Mouse (Mus musculus) C2C12 (cell line): ENCODE measurements around the gene Ubald2. TPM values are rescaled to one million over a fixed set of nuclear protein-coding genes. Genes with fewer than 3 reads are reported as not detected.

Experiments used
- H3K27me3 ChIP-seq: one replicate; pipeline ENCODE4 v1.6.1; 2011; ENCODE audit not compliant: control insufficient read depth, insufficient read depth, insufficient read length
- H3K36me3 ChIP-seq: one replicate; pipeline ENCODE4 v1.6.1; 2011; ENCODE audit not compliant: control insufficient read depth, insufficient read depth
- H3K4me3 ChIP-seq: one replicate; pipeline ENCODE4 v1.5.1; 2011; ENCODE audit warnings: mild to moderate bottlenecking, control low read depth; ENCODE audit not compliant: poor library complexity, insufficient read depth, severe bottlenecking
- H3K79me2 ChIP-seq: one replicate; pipeline ENCODE4 v1.6.1; 2011; ENCODE audit not compliant: control insufficient read depth, insufficient read depth
- H3K79me3 ChIP-seq: one replicate; pipeline ENCODE4 v1.6.1; 2011; ENCODE audit warnings: low read depth, control low read depth
- H3ac ChIP-seq: one replicate; pipeline ENCODE3; 2011; ENCODE audit warnings: low read depth; ENCODE audit not compliant: control insufficient read depth, insufficient read length
- CEBPB ChIP-seq: IDR thresholded peaks from one replicate; pipeline ENCODE4 v1.6.1; 2011; ENCODE audit warnings: low read depth, mild to moderate bottlenecking, control low read depth, moderate library complexity
- CTCF ChIP-seq: IDR thresholded peaks from one replicate; pipeline ENCODE4 v1.5.1; 2011; ENCODE audit not compliant: control insufficient read depth, insufficient read depth, insufficient read length
- FOSL1 ChIP-seq: IDR thresholded peaks from one replicate; pipeline ENCODE4 v1.8.0; 2011; ENCODE audit warnings: mild to moderate bottlenecking, low read length; ENCODE audit not compliant: poor library complexity, insufficient read depth, severe bottlenecking
- MAX ChIP-seq: IDR thresholded peaks from one replicate; pipeline ENCODE4 v1.6.1; 2011; ENCODE audit warnings: mild to moderate bottlenecking, control low read depth
- MYOD1 ChIP-seq: IDR thresholded peaks from one replicate; pipeline ENCODE4 v1.6.1; 2011; ENCODE audit warnings: low read depth; ENCODE audit not compliant: control insufficient read depth, insufficient read length
- MYOG ChIP-seq: IDR thresholded peaks from one replicate; pipeline ENCODE4 v1.6.1; 2011; ENCODE audit not compliant: control insufficient read depth, insufficient read length; ENCODE audit errors: extremely low read depth
- USF1 ChIP-seq: IDR thresholded peaks from one replicate; pipeline ENCODE4 v1.6.1; 2011; ENCODE audit warnings: low read depth, mild to moderate bottlenecking, control low read depth, moderate library complexity
- polyA plus RNA-seq: library from polyadenylated mRNA; unstranded; fragments of >200 nt; fragmentation: generic; extraction: Trizol; gene quantifications from one replicate; pipeline ENCODE4 v1.2.1, GENCODE M21; 2012; ENCODE audit warnings: missing spikeins

Ubald2 gene
- polyA plus RNA-seq, 1 experiment = 126 TPM

- Histone ChIP-seq H3K79me3 (no peaks in the 10 kb centered on the region), H3K36me3 (peaks cover 5% of the 10 kb centered on the region), H3K4me3 (no peak overlapping the region), H3K27me3 (peaks cover 7% of the 10 kb centered on the region), H3ac (no peak overlapping the region), H3K79me2 (no peaks in the 10 kb centered on the region)
- no peak for TF ChIP-seq MYOG
Observed at GRCm38 (mm10) chr11:116443935-116444334, 10.0 kb downstream of the Ubald2 start.

GRCm38 (mm10) chr11:116445596-116446307 is 11.9 kb downstream of the Ubald2 start:
- TF ChIP-seq MAX (no peak), CTCF (peak; percentile 89)
- Histone ChIP-seq H3K79me3 (no peaks in the 10 kb centered on the region), H3K4me3 (no peak overlapping the region), H3K27me3 (peaks cover 7% of the 10 kb centered on the region), H3K79me2 (no peaks in the 10 kb centered on the region), H3ac (no peak overlapping the region), H3K36me3 (no peaks in the 10 kb centered on the region)

GRCm38 (mm10) chr11:116446308-116446887 is 12.5 kb downstream of the Ubald2 start:
- no peak for TF ChIP-seq CTCF
- no peaks in the 10 kb centered on the region for H3K79me3 ChIP-seq
- no peaks in the 10 kb centered on the region for H3K36me3 ChIP-seq
- no peak overlapping the region for H3K4me3 ChIP-seq
- no peak overlapping the region for H3ac ChIP-seq
- H3K27me3 ChIP-seq = peaks cover 7% of the 10 kb centered on the region
- no peaks in the 10 kb centered on the region for H3K79me2 ChIP-seq

- H3ac ChIP-seq = peak overlapping the region; percentile 10
Observed at GRCm38 (mm10) chr11:116447822-116448221, 13.9 kb downstream of the Ubald2 start.

GRCm38 (mm10) chr11:116449341-116449740 is 15.4 kb downstream of the Ubald2 start:
- H3K4me3 ChIP-seq = no peak overlapping the region
- H3K36me3 ChIP-seq = no peaks in the 10 kb centered on the region
- peaks cover 7% of the 10 kb centered on the region for H3K27me3 ChIP-seq
- no peaks in the 10 kb centered on the region for H3K79me2 ChIP-seq
- H3ac ChIP-seq = no peak overlapping the region
- TF ChIP-seq MYOD1 (no peak), FOSL1 (no peak), USF1 (no peak), MYOG (no peak), CEBPB (no peak), MAX (no peak), CTCF (no peak)
- no peaks in the 10 kb centered on the region for H3K79me3 ChIP-seq

More at GRCm38 (mm10) chr11:116447822-116448221, 13.9 kb downstream of the Ubald2 start:
- Histone ChIP-seq H3K4me3 (no peak overlapping the region), H3K79me2 (no peaks in the 10 kb centered on the region), H3K79me3 (no peaks in the 10 kb centered on the region), H3K36me3 (no peaks in the 10 kb centered on the region), H3K27me3 (peaks cover 7% of the 10 kb centered on the region)
- TF ChIP-seq CEBPB (no peak), CTCF (peak; percentile 48)

GRCm38 (mm10) chr11:116453889-116454288 is 20.0 kb downstream of the Ubald2 start:
- H3K36me3 ChIP-seq = no peaks in the 10 kb centered on the region
- H3K4me3 ChIP-seq = no peak overlapping the region
- H3K79me3 ChIP-seq = no peaks in the 10 kb centered on the region
- no peaks in the 10 kb centered on the region for H3K79me2 ChIP-seq
- H3K27me3 ChIP-seq = peaks cover 18% of the 10 kb centered on the region
- no peak overlapping the region for H3ac ChIP-seq
- no peak for TF ChIP-seq FOSL1
- no peak for TF ChIP-seq CTCF
- TF ChIP-seq CEBPB = no peak
- no peak for TF ChIP-seq USF1
- no peak for TF ChIP-seq MYOD1
- no peak for TF ChIP-seq MYOG
- no peak for TF ChIP-seq MAX

GRCm38 (mm10) chr11:116456234-116456633 is 22.3 kb downstream of the Ubald2 start:
- Histone ChIP-seq H3K79me3 (no peaks in the 10 kb centered on the region), H3ac (no peak overlapping the region), H3K79me2 (no peaks in the 10 kb centered on the region), H3K36me3 (no peaks in the 10 kb centered on the region), H3K27me3 (peaks cover 18% of the 10 kb centered on the region), H3K4me3 (no peak overlapping the region)
- no peak for TF ChIP-seq FOSL1
- TF ChIP-seq USF1 = no peak
- no peak for TF ChIP-seq MYOG
- no peak for TF ChIP-seq CTCF
- TF ChIP-seq MYOD1 = no peak
- TF ChIP-seq MAX = no peak
- TF ChIP-seq CEBPB = no peak
